Mouse (Mus musculus) left cerebral cortex, postnatal 36 days (tissue): ENCODE measurements around the gene Hist1h2ac. TPM values are rescaled to one million over a fixed set of nuclear protein-coding genes. Genes with fewer than 3 reads are reported as not detected.
"Not testable (repeated sequence)": the region's sequence is repeated elsewhere in the genome, so short reads cannot be mapped to it uniquely, and the experiment has no call there.

Source experiments
- DNase-seq, 2 experiments: peaks; one replicate each; pipeline ENCODE4 v3.0.0; 2021 to 2022; ENCODE audit warnings: low spot score in 2 of 2, mixed read lengths in 1 of 2
- intact Hi-C: fragments of 180-260 bp; cut with DNase I; formaldehyde crosslinking; loops from one replicate; pipeline ENCODE4 v1.15.1; 2025
- total RNA-seq, 2 experiments: library from RNA; stranded (reverse); gene quantifications; 2 replicates each; pipeline ENCODE4 v1.2.3; 2021

Gene Hist1h2ac
- total RNA-seq = 1 to 10 TPM; 2.5 to 2.9 TPM

DNA sequence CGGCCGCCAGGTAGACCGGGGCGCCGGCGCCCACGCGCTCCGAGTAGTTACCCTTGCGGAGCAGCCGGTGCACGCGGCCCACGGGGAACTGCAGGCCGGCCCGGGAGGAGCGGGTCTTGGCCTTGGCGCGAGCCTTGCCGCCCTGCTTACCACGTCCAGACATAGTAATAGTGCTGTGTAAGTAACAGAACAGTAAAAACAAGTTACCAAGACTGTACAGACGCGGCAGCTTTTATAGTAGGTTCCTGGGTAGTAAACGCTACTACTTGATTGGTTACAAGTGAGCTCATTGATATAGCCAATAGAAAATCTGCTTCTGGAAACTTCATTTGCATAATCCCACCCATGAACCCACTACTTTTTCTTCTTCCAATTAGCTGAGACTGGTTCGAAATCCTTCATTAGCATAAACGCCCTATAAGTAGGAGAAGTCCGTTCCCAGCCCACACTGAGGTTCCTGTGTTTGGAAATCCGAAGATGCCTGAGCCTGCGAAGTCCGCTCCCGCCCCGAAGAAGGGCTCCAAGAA lies at the start of gene Hist1h2ac, which contains the start of gene Hist1h2bc:
Gene Hist1h2ac (minus strand): TSS at position 194 of the 527 bp plus-strand sequence.
Gene Hist1h2bc (plus strand): TSS at position 445 of the 527 bp plus-strand sequence.
- intact Hi-C loops = loop anchor here (1.0 to 10.0 kb wide), 5 partner anchors 15 to 1959 kb away; partner anchors contain the start of genes Hist1h2ah, Hist1h2be, Hist1h2bk and Hist1h2bm
- DNase-seq = peak; percentile 83 to 85

DNA sequence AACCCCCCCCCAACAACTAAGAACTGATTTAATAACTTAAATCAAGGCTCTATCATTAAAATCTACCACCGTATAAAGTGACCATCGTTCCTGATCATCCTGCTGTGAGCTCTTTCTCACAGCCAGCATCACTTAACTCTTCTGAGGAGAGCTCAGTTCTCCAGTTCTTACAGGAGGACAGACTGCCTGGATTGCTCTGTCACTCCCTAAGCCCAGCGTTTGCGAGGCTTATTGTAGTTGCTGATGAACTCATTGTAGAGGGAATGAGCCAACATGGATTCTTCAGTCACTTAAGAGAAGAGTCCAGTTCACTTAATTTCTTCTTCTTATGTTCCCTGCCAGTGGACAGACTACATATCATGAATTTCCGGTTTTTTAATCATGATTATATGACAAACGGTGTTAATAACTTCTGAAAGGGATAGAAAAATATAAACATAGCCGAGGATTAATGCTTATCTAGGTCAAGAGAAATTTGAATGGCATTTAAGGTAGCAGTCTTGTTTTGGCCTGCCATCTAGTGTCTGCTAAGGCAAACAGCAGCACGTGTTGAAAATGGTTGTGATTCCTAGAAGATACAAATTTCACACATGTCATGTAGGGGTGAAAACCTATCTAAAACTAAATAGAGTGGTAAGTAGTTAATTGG lies 48.5 kb upstream of the Hist1h2ac start:
- intact Hi-C loops = loop anchor here (1.0 kb wide), 1 partner anchor 31 kb away; no protein-coding TSS in a partner anchor
- no peak for DNase-seq

DNA sequence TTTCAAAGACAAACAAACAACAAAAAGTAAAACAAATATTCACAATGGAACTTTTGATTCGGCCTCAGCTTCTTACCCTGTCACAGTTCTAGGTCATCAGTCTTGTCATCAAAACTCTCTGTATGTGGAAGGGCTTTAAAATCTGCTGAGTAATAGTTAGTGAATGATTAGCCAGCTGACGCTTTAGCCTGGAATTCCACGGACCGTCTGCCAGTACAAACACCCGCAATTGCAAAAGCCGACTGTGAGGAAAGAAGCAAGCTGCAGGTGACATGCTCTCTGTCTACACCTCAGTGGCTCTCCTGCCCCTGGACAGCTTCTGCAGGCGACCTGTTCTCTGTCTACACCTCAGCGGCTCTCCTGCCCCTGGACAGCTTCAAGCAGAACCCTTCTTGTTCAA lies 46.7 kb upstream of the Hist1h2ac start:
- no peak for DNase-seq
- intact Hi-C loops = no loop called here

DNA sequence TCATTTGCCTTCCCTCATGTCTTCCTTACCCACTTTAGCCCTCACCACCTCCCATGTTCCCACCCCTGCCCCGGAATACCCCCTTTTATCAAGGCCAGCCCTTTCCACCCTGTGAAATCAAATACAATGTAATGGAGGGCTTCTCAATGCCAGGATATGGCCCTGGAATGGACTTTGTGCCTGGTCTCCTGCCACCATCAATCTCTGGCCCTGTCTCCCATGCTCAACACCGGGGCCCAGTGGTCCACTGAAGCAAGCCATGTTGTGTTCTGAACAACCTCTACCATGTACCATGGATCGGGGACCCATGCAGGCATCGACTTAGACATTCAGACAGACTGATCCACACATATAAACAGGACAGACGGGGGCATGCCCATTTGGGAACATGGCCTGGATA lies 46.0 kb upstream of the Hist1h2ac start:
- intact Hi-C loops = no loop called here
- DNase-seq = no peak

DNA sequence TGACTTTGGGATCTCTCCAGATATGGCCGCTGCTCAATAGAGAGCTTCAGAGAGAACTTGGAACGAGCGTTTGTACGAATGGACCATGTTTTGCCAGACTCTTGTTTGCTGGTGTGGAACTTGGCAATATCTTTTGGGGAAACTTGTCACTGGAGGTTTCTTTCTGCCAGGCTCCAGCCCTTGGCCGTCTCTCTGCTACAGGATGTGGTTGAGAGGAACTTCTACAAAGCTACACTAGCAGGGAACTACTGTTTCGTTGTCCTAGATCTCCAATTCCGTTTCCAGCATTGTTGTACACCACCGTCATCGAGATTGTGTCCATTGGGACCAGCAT lies 45.4 kb upstream of the Hist1h2ac start:
- DNase-seq = no peak
- intact Hi-C loops = no loop called here

DNA sequence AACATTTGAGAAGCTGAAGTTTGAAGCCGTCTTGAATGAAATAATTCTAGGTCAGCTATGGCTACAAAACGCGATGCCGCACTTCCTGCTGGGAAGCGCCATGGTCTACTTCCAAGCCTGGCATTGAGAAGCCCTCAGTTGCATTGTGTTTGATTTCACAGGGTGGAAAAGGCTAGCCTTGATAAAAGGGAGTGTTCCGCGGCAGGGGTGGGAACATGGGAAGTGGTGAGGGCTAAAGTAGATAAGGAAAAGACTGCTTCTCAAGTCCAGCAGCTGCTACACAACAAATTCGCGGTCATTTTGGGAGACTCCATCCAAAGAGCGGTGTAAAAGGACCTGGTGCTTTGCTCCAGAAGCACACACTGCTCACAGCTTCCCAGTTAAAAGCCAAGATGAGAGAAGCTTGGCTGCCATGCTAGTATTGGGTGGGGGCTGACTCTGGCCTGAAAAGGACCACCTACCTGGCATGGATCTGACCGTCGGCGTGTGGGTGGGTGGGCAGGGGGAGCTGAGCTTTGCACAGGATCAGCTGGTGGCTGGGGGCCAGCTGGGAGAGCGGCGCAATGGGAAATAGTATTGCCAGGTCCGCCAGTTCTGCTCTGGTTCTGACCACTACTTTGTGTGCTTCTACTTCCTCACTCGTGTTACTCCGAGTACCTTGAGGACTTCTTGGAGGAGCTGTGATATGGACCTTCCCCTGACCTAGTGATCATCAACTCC lies 44.9 kb upstream of the Hist1h2ac start:
- intact Hi-C loops = no loop called here
- DNase-seq = no peak

DNA sequence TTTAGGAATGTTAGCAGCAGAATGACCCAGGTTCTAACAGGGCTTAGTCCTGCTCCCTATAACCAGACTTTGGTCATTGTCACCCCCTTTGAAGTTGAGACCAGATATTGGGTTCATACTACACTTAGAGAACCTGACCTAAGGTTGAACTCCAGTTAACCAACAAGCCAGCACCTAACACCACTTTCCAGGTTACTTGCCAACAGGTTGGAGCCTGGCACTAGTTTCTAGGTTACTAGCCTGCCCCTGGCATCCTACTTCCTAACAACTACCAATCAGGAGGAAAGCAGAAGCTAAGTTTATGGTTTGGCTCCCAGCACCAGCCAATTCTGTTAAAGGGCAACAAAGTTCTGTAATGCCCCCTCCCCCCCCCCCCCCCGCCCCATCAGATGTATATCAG lies 41.5 kb upstream of the Hist1h2ac start:
- DNase-seq = no peak

DNA sequence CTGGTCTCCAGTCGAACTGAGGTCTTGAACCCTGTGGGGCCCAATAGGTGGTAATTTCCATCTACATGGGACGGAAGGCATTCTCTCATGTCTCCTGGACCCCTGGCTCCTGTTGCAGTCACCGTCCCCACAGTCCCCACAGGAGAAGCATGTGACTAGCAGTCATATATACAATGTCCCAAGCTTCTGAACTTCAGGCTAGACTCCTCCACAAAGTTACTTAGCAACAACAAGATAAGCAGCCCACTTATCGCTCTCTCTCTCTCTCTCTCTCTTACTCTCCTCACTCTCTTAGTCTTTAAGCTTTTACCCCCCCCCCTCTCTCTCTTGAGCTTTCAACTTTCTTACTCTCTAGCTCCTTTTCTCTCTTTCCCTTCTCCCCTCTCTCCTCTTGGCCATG lies 40.5 kb upstream of the Hist1h2ac start:
- intact Hi-C loops = no loop called here
- no peak for DNase-seq

More for the DNA sequence above, 41.5 kb upstream of the Hist1h2ac start:
- intact Hi-C loops = no loop called here

DNA sequence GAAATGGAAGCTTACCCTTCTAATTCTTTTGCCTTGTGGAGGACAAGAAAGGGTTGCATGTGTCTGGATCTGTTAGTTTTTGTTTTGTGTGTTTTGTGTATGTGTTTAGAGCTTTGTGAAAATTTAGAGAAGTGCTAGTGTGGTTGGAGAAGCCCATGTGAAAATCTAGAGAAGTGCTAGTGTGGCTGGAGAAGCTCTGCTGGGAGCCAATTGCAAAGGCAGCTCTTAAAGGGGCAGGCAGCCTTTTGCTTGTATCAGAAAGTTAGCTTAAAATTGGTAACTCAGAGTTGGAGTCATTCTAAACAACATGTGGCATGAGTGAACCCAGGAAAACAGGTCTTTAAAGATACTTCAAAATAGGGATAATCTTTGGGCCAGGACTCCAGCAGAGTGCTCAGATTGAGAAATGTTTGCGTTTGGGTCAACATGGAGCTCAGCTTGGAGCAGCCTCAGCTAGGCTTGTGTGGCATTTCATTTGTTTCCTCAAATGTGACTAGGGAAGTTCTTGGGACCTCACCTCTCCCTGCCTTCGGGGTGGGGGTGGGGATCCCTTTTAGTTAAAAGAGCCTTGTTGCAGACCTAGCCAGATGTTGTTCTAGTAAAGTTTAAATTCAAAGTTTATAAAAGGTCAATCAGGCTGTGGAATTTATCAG lies 34.0 kb upstream of the Hist1h2ac start:
- intact Hi-C loops, DNase-seq: not testable (repeated sequence)

DNA sequence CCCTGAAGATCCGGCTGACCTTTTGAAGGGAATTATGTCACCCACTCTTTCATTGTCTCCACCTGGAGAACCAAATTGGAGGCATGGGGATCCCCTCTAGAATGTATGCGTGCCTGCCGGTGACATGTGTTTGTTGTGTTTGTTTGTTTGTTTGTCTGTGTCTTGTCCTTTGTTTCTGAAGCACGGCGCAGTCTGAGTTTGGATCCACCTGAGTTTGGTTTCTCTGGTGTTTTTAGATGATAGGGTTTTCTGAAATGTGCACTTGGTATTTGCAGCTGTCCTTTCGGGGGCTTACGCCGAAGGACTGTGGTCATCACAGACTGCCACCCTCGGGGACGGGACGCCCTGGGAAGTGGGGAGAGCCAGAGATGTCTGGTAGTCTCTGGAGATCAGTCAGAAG lies 33.4 kb upstream of the Hist1h2ac start:
- no peak for DNase-seq
- intact Hi-C loops = no loop called here

DNA sequence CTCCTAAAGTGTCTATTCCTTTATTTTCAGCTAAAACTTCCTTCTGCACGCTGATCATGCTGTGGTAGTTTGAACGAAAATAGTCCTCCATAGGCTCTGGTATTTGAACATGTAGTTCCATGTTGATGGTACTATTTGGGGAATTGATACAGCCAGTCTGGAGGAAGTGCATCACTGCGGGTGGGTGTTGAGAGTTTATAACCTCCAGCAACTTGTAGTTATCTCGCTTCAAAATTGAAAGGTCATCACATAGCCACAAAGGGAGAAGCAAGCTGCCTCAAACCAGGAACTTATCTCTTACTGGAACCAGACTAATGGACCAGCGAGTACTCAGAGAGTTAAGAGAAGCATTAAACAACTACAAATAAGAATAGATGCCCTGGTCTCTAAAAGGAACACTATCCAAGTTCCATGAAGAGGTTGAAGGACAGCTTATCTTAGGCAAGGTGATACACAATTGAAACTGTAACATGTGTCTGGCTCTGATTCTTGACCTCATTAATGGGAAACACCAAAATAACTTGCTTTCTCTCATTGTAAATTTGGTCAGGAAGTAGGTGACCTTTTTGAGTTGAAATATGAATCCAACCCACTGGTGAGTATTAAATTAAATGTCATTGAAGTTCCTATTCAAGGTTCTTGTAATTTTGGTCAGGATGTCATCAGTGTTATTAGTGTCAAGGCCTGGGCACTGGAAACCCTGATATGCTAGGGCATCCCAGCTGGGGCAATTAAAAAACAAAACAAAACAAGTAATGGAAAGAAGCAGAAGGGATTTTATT lies 32.7 kb upstream of the Hist1h2ac start:
- intact Hi-C loops = no loop called here
- DNase-seq = no peak

DNA sequence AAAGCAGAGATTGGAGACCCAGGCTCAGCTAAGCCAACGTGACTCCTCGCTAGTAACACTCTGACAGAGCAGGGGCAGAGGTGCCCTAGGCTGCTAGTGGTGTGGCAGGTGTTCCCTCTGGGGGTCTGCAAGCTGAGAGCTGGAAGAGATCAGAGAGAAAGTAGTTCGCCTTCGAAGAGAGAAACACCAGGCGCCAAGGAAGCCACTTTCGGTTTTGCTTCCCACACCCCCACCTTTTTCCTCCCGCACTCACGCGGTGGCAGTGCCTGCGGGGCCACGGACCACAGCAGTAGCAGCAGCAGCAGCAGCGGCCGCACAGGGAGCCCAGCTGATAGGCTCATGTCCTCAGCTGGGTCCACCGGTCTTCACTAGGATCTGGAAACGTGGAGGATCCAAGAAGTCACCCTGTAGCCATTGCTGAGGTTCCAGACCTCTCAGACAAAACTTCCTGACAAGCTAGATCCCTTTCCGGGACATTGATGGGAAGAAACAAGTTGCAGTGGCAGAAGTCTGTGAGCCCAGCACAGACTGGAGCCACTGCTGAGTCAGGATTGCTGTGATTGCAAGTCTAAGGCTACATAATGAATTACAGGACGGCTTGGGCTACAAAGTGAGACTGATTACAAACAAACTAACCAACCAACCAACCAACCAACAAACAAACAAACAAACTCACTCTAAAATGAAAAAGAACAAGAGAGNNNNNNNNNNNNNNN lies 26.8 kb upstream of the Hist1h2ac start, which contains the start of gene Hfe:
Gene Hfe (minus strand): TSS at position 481 of the 716 bp plus-strand sequence.
- peak; percentile 23 to 32 for DNase-seq
- intact Hi-C loops = no loop called here

DNA sequence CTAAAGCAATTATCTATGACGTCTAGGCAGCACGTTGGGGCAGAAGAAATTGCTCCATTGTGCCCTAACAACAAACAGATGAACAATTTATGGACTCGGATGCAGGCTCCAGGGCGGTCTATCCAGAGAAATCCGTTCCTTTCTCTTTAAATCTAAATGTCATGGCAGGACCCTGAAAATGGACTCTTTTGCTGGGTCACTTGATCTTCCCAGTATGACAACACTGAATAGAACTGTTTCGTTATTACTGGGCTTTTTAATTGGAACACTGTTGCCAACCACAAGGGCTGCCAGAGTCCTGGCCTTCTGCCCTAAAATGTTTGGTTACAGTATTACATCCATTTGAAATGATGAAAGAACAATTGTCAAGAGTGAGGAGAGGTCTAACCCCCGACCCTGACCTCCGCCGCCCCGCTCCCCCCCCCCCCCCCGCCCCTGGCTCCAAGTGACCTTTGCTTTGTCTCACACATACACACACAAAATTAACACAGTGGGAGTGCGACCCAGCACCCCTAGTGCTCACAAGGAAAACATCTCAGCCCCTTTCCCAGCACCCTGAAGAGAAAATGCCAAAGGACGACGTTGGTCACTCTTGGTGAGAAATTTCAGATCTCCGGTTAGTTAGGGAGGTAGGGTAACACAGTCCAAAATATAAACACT lies 26.1 kb upstream of the Hist1h2ac start:
- no peak for DNase-seq
- intact Hi-C loops = no loop called here

DNA sequence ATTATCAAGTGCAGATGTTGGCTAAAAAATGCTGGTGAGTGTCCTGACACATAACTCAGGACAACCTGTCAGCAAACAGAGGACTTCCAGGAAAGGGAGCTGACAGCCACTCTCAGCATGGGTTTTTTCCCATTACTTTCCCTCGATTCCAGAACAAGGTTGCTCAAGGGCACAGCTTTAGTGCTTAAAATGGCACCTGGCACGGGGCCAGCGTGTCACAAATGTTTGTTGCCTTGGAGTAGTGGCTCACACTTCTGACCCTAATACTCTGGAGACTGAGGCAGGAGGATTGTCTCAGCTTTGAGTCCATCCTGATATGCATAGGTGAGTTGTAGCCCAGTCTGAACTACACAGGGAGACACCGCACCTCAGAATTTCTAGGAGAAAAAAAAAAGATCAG lies 24.9 kb upstream of the Hist1h2ac start:
- intact Hi-C loops = no loop called here
- DNase-seq = no peak

DNA sequence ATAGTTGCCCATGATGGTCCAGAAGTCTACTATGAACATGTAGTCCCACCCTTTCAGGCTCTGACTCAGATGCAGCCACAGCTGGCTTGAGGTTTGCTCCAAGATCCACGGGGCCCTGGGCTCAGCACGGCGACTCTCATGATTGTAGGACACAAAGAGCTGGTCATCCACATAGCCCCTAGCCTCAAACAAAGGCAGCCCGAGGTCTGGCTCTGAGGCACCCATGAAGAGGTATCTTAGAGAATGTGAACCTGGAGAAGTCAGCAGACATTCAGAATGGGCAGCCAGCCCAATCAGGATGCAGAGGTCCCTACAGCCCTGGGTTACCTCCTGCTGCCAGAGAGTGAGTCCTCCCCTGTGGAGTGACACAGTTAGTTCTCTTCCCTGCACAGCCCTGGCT lies 24.3 kb upstream of the Hist1h2ac start:
- intact Hi-C loops = no loop called here
- no peak for DNase-seq

DNA sequence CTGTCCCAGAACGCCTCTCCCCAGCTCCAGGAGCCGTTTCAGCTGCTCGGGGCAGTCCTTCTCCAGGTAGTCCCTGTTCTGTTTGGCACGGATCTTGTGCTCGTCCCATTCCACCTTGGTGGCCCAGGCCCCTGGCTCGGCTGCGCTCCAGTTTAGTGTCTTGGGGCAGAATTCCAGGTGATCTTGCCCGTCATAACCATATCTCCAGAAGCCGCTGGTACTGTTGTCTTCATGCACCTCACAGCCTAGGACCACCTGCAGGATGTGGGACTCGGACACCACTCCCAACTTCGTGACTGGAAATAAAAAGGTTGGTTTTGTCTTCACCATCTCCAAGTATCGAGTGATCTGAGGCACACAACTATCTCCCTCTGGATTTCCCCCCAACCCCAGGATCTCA lies 23.0 kb upstream of the Hist1h2ac start:
- intact Hi-C loops = no loop called here

DNA sequence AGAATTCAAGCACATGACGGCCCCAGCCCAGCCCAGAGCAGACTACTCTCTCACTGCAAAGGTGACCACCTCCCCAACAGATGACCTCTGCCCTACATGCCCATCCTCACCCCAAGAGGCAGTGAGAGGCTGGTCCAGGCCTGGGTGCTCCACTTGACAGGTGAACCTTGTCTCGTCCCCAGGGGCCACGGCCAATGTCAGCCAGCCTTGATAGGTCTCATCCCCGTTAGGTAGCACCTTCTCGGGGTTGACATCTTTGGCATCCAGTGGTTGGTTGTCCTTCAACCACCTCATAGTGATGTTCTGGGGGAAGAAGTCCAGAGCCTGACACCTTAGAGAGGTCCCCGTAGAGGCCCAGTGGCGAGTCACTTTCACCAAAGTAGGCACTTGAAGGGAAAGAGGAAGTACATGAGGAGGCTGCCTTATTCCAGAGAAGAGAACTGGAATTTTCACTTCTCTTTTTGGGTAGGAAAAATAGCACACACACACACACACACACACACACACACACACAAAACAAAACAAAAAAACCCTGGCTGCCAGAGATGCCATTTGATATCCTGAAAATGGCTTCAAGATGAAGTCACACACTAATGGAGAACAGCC lies 22.1 kb upstream of the Hist1h2ac start:
- no peak for DNase-seq
- intact Hi-C loops = no loop called here

More for the DNA sequence above, 23.0 kb upstream of the Hist1h2ac start:
- no peak for DNase-seq

DNA sequence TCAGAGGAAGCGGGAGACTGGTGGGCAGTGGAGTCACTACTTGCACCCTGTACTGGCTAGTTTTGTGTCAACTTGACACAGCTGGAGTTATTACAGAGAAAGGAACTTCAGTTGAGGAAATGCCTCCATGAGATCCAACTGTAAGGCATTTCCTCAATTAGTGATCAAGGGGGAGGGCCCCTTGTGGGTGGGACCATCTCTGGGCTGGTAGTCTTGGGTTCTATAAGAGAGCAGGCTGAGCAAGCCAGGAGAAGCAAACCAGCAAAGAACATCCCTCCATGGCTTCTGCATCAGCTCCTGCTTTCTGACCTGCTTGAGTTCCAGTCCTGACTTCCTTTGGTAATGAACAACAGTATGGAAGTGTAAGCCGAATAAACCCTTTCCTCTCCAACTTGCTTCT lies 19.1 kb upstream of the Hist1h2ac start:
- DNase-seq, intact Hi-C loops: not testable (repeated sequence)
